Mouse (Mus musculus): ENCODE results near the gene Cavin1. TPM values are rescaled to one million over a fixed set of nuclear protein-coding genes. Genes with fewer than 3 reads are reported as not detected.

Cavin1 gene
- polyA plus RNA-seq, 1 experiment from 2014 or later: 47.9 TPM

- no peaks in the 10 kb centered on the region for H3K36me3 ChIP-seq (replicated peaks)
- H3K9me3 ChIP-seq: no peaks in the 10 kb centered on the region
- H3K27ac ChIP-seq: no peak overlapping the region
- 0 out of 2 replicates have a peak, but pooled peaks cover 2% of the 10 kb centered on the region for H3K27me3 ChIP-seq (replicated peaks)
- peaks cover 17% of the 10 kb centered on the region for H3K4me1 ChIP-seq
- no peak overlapping the region for H3K4me3 ChIP-seq
- no peak for ATAC-seq (replicated peaks)
- WGBS: 97% methylated on average over 1 of the region's 1 CpGs
- H3K9ac ChIP-seq: no peak overlapping the region
- H3K4me2 ChIP-seq: no peak overlapping the region
Observed at GRCm38 (mm10) chr11:100942388-100942787, 28.3 kb downstream of the Cavin1 start.

- ATAC-seq (replicated peaks): peak; percentile 94
- Histone ChIP-seq H3K4me3 (peak within 1 kb of the TSS; percentile 84), H3K27ac (peak within 1 kb of the TSS; percentile 74), H3K36me3 (replicated peaks) (no peaks in the 10 kb centered on the region), H3K4me1 (peaks cover 22% of the 10 kb centered on the region), H3K27me3 (replicated peaks) (0 out of 2 replicates have a peak, but pooled peaks cover 2% of the 10 kb centered on the region), H3K9ac (peak within 1 kb of the TSS; percentile 83), H3K9me3 (no peaks in the 10 kb centered on the region), H3K4me2 (peak within 1 kb of the TSS; percentile 69)
- 2% methylated on average over 29 of the region's 29 CpGs for WGBS
Observed at GRCm38 (mm10) chr11:100939512-100940151, 31.1 kb downstream of the Cavin1 start, which contains the start of gene Stat3. Gene Stat3 (minus strand): TSS chr11:100939540.

GRCm38 (mm10) chr11:100938711-100939511, 31.8 kb downstream of the Cavin1 start:
- no peaks in the 10 kb centered on the region for H3K9me3 ChIP-seq
- peak overlapping the region; percentile 84 for H3K4me3 ChIP-seq
- H3K4me2 ChIP-seq: peak overlapping the region; percentile 69
- no peaks in the 10 kb centered on the region for H3K36me3 ChIP-seq (replicated peaks)
- peak; percentile 99 for ATAC-seq (replicated peaks)
- H3K4me1 ChIP-seq: peaks cover 22% of the 10 kb centered on the region
- peak overlapping the region; percentile 74 for H3K27ac ChIP-seq
- 0 out of 2 replicates have a peak, but pooled peaks cover 2% of the 10 kb centered on the region for H3K27me3 ChIP-seq (replicated peaks)
- WGBS: under 1% methylated on average over 48 of the region's 48 CpGs
- H3K9ac ChIP-seq: peak overlapping the region; percentile 83

- H3K4me1 ChIP-seq: peaks cover 22% of the 10 kb centered on the region
- H3K9ac ChIP-seq: no peak overlapping the region
- ATAC-seq (replicated peaks): no peak
- no peaks in the 10 kb centered on the region for H3K36me3 ChIP-seq (replicated peaks)
- WGBS: 34% methylated on average over 5 of the region's 5 CpGs
- H3K4me3 ChIP-seq: peak overlapping the region; percentile 84
- peak overlapping the region; percentile 69 for H3K4me2 ChIP-seq
- 0 out of 2 replicates have a peak, but pooled peaks cover 2% of the 10 kb centered on the region for H3K27me3 ChIP-seq (replicated peaks)
- no peaks in the 10 kb centered on the region for H3K9me3 ChIP-seq
- no peak overlapping the region for H3K27ac ChIP-seq
Observed at GRCm38 (mm10) chr11:100938112-100938511, 32.6 kb downstream of the Cavin1 start.

GRCm38 (mm10) chr11:100937295-100937694, 33.4 kb downstream of the Cavin1 start:
- Histone ChIP-seq H3K36me3 (replicated peaks) (no peaks in the 10 kb centered on the region), H3K4me1 (peaks cover 22% of the 10 kb centered on the region), H3K27ac (no peak overlapping the region), H3K9ac (no peak overlapping the region), H3K27me3 (replicated peaks) (0 out of 2 replicates have a peak, but pooled peaks cover 2% of the 10 kb centered on the region), H3K9me3 (no peaks in the 10 kb centered on the region), H3K4me2 (peak overlapping the region; percentile 69; the same call in 1 of the 2 replicates), H3K4me3 (no peak overlapping the region)
- WGBS: 53% methylated on average over 4 of the region's 4 CpGs
- no peak for ATAC-seq (replicated peaks)

GRCm38 (mm10) chr11:100935373-100936355, 35.0 kb downstream of the Cavin1 start:
- Histone ChIP-seq H3K4me2 (no peak overlapping the region), H3K4me1 (peaks cover 22% of the 10 kb centered on the region), H3K36me3 (replicated peaks) (no peaks in the 10 kb centered on the region), H3K9ac (no peak overlapping the region), H3K9me3 (no peaks in the 10 kb centered on the region), H3K27ac (no peak overlapping the region), H3K4me3 (no peak overlapping the region), H3K27me3 (replicated peaks) (no peaks in the 10 kb centered on the region)
- no peak for ATAC-seq (replicated peaks)
- 80% methylated on average over 8 of the region's 8 CpGs for WGBS

GRCm38 (mm10) chr11:100931254-100931921, 39.3 kb downstream of the Cavin1 start:
- WGBS: 64% methylated on average over 12 of the region's 12 CpGs

GRCm38 (mm10) chr11:100930611-100931010, 40.1 kb downstream of the Cavin1 start:
- Histone ChIP-seq H3K36me3 (replicated peaks) (no peaks in the 10 kb centered on the region), H3K4me1 (no peaks in the 10 kb centered on the region), H3K4me2 (no peak overlapping the region), H3K9ac (no peak overlapping the region), H3K4me3 (no peak overlapping the region), H3K27me3 (replicated peaks) (no peaks in the 10 kb centered on the region), H3K27ac (no peak overlapping the region), H3K9me3 (no peaks in the 10 kb centered on the region)
- ATAC-seq (replicated peaks): no peak
- 72% methylated on average over 7 of the region's 7 CpGs for WGBS

More at GRCm38 (mm10) chr11:100931254-100931921, 39.3 kb downstream of the Cavin1 start:
- H3K4me2 ChIP-seq: no peak overlapping the region
- no peaks in the 10 kb centered on the region for H3K27me3 ChIP-seq (replicated peaks)
- ATAC-seq (replicated peaks): no peak
- no peak overlapping the region for H3K9ac ChIP-seq
- H3K27ac ChIP-seq: no peak overlapping the region
- H3K4me3 ChIP-seq: no peak overlapping the region
- H3K9me3 ChIP-seq: no peaks in the 10 kb centered on the region
- no peaks in the 10 kb centered on the region for H3K4me1 ChIP-seq
- H3K36me3 ChIP-seq (replicated peaks): no peaks in the 10 kb centered on the region

- WGBS: 90% methylated on average over 3 of the region's 3 CpGs
- no peaks in the 10 kb centered on the region for H3K27me3 ChIP-seq (replicated peaks)
- no peak overlapping the region for H3K4me2 ChIP-seq
- ATAC-seq (replicated peaks): no peak
- no peaks in the 10 kb centered on the region for H3K36me3 ChIP-seq (replicated peaks)
- H3K4me1 ChIP-seq: no peaks in the 10 kb centered on the region
- H3K9ac ChIP-seq: no peak overlapping the region
- H3K9me3 ChIP-seq: no peaks in the 10 kb centered on the region
- H3K4me3 ChIP-seq: no peak overlapping the region
- no peak overlapping the region for H3K27ac ChIP-seq
Observed at GRCm38 (mm10) chr11:100927386-100927785, 43.3 kb downstream of the Cavin1 start.

- Histone ChIP-seq H3K4me3 (no peak overlapping the region), H3K9ac (no peak overlapping the region), H3K4me2 (no peak overlapping the region), H3K36me3 (replicated peaks) (no peaks in the 10 kb centered on the region), H3K27ac (no peak overlapping the region), H3K4me1 (no peaks in the 10 kb centered on the region), H3K27me3 (replicated peaks) (no peaks in the 10 kb centered on the region), H3K9me3 (no peaks in the 10 kb centered on the region)
- no peak for ATAC-seq (replicated peaks)
- 90% methylated on average over 1 of the region's 1 CpGs for WGBS
Observed at GRCm38 (mm10) chr11:100924386-100924919, 46.2 kb downstream of the Cavin1 start.

Measured in midbrain, embryonic 15.5 days (tissue).